Mouse (Mus musculus): ENCODE measurements at regions not wholly inside any gene's neighbourhood (a gene's known extent, or its start where the extent isn't known, plus 50 kb on each side); places are given as distances from the start of the nearest gene placed in this dataset.

GRCm38 (mm10) chr5:133487806-133488290 lies 611.7 kb upstream of the Castor2 start:
- no peak overlapping the region for H3K9ac ChIP-seq (ENCODE audit: low read length)
- no peaks in the 10 kb centered on the region; the same call in 1 of the 2 replicates for H3K4me1 ChIP-seq (ENCODE audit: control insufficient read depth, insufficient read depth, low read length)
- H3K27me3 ChIP-seq (ENCODE audit: control insufficient read depth, insufficient read depth, low read length): no peaks in the 10 kb centered on the region
- no peak overlapping the region for H3K4me3 ChIP-seq (replicated peaks; ENCODE audit: low read length)
- H3K36me3 ChIP-seq (ENCODE audit: control insufficient read depth, insufficient read depth, low read length): no peaks in the 10 kb centered on the region
- WGBS: 33% methylated on average over 5 of the region's 5 CpGs
- no peak overlapping the region for H3K4me2 ChIP-seq (ENCODE audit: low read depth, low read length)
- ATAC-seq (ENCODE audit: insufficient read depth, low FRiP score): no peak
- no peaks in the 10 kb centered on the region for H3K9me3 ChIP-seq (replicated peaks; ENCODE audit: control insufficient read depth, low read length)
- no peak overlapping the region for H3K27ac ChIP-seq (ENCODE audit: low read length)

- Histone ChIP-seq H3K9ac (ENCODE audit: low read length) (no peak overlapping the region), H3K4me3 (replicated peaks; ENCODE audit: low read length) (no peak overlapping the region), H3K27ac (ENCODE audit: low read length) (no peak overlapping the region), H3K27me3 (ENCODE audit: control insufficient read depth, insufficient read depth, low read length) (no peaks in the 10 kb centered on the region), H3K4me2 (ENCODE audit: low read depth, low read length) (no peak overlapping the region), H3K36me3 (ENCODE audit: control insufficient read depth, insufficient read depth, low read length) (no peaks in the 10 kb centered on the region), H3K9me3 (replicated peaks; ENCODE audit: control insufficient read depth, low read length) (no peaks in the 10 kb centered on the region), H3K4me1 (ENCODE audit: control insufficient read depth, insufficient read depth, low read length) (no peaks in the 10 kb centered on the region)
- WGBS: 63% methylated on average over 14 of the region's 14 CpGs
- ATAC-seq (ENCODE audit: insufficient read depth, low FRiP score): no peak
Observed at GRCm38 (mm10) chr5:133482291-133483086, 617.0 kb upstream of the Castor2 start.

- WGBS: 72% methylated on average over 6 of the region's 6 CpGs
- Histone ChIP-seq H3K27me3 (ENCODE audit: control insufficient read depth, insufficient read depth, low read length) (no peaks in the 10 kb centered on the region), H3K36me3 (ENCODE audit: control insufficient read depth, insufficient read depth, low read length) (no peaks in the 10 kb centered on the region), H3K9ac (ENCODE audit: low read length) (no peak overlapping the region), H3K4me3 (replicated peaks; ENCODE audit: low read length) (no peak overlapping the region), H3K4me2 (ENCODE audit: low read depth, low read length) (no peak overlapping the region), H3K27ac (ENCODE audit: low read length) (no peak overlapping the region), H3K4me1 (ENCODE audit: control insufficient read depth, insufficient read depth, low read length) (no peaks in the 10 kb centered on the region), H3K9me3 (replicated peaks; ENCODE audit: control insufficient read depth, low read length) (no peaks in the 10 kb centered on the region)
- no peak for ATAC-seq (ENCODE audit: insufficient read depth, low FRiP score)
Observed at GRCm38 (mm10) chr5:133479205-133479604, 620.3 kb upstream of the Castor2 start.

GRCm38 (mm10) chr5:133453349-133454049 lies 646.0 kb upstream of the Castor2 start:
- H3K4me1 ChIP-seq (ENCODE audit: control insufficient read depth, insufficient read depth, low read length): no peaks in the 10 kb centered on the region
- ATAC-seq (ENCODE audit: insufficient read depth, low FRiP score): no peak
- H3K9me3 ChIP-seq (replicated peaks; ENCODE audit: control insufficient read depth, low read length): no peaks in the 10 kb centered on the region
- no peaks in the 10 kb centered on the region for H3K36me3 ChIP-seq (ENCODE audit: control insufficient read depth, insufficient read depth, low read length)
- no peak overlapping the region for H3K9ac ChIP-seq (ENCODE audit: low read length)
- H3K27ac ChIP-seq (ENCODE audit: low read length): no peak overlapping the region
- H3K27me3 ChIP-seq (ENCODE audit: control insufficient read depth, insufficient read depth, low read length): no peaks in the 10 kb centered on the region
- 72% methylated on average over 7 of the region's 7 CpGs for WGBS
- H3K4me3 ChIP-seq (replicated peaks; ENCODE audit: low read length): no peak overlapping the region
- no peak overlapping the region for H3K4me2 ChIP-seq (ENCODE audit: low read depth, low read length)

GRCm38 (mm10) chr5:133449926-133450325 lies 649.6 kb upstream of the Castor2 start:
- 68% methylated on average over 3 of the region's 3 CpGs for whole genome bisulfite sequencing
- Histone ChIP-seq H3K9ac (ENCODE audit: low read length) (no peak overlapping the region), H3K9me3 (replicated peaks; ENCODE audit: control insufficient read depth, low read length) (no peaks in the 10 kb centered on the region), H3K27ac (ENCODE audit: low read length) (no peak overlapping the region), H3K27me3 (ENCODE audit: control insufficient read depth, insufficient read depth, low read length) (no peaks in the 10 kb centered on the region), H3K4me1 (ENCODE audit: control insufficient read depth, insufficient read depth, low read length) (no peaks in the 10 kb centered on the region), H3K4me3 (replicated peaks; ENCODE audit: low read length) (no peak overlapping the region), H3K36me3 (ENCODE audit: control insufficient read depth, insufficient read depth, low read length) (no peaks in the 10 kb centered on the region), H3K4me2 (ENCODE audit: low read depth, low read length) (no peak overlapping the region)
- ATAC-seq (ENCODE audit: insufficient read depth, low FRiP score): no peak

GRCm38 (mm10) chr5:133400826-133401225 lies 698.7 kb upstream of the Castor2 start:
- no peaks in the 10 kb centered on the region for H3K36me3 ChIP-seq (ENCODE audit: control insufficient read depth, insufficient read depth, low read length)
- no peak overlapping the region for H3K9ac ChIP-seq (ENCODE audit: low read length)
- ATAC-seq (ENCODE audit: insufficient read depth, low FRiP score): no peak
- H3K27me3 ChIP-seq (ENCODE audit: control insufficient read depth, insufficient read depth, low read length): no peaks in the 10 kb centered on the region
- 65% methylated on average over 1 of the region's 1 CpGs for WGBS
- no peaks in the 10 kb centered on the region for H3K9me3 ChIP-seq (replicated peaks; ENCODE audit: control insufficient read depth, low read length)
- H3K4me3 ChIP-seq (replicated peaks; ENCODE audit: low read length): no peak overlapping the region
- no peaks in the 10 kb centered on the region for H3K4me1 ChIP-seq (ENCODE audit: control insufficient read depth, insufficient read depth, low read length)
- H3K27ac ChIP-seq (ENCODE audit: low read length): no peak overlapping the region
- H3K4me2 ChIP-seq (ENCODE audit: low read depth, low read length): no peak overlapping the region

GRCm38 (mm10) chr5:133389896-133390295 lies 709.6 kb upstream of the Castor2 start:
- H3K27ac ChIP-seq (ENCODE audit: low read length): no peak overlapping the region
- H3K4me2 ChIP-seq (ENCODE audit: low read depth, low read length): no peak overlapping the region
- no peaks in the 10 kb centered on the region for H3K9me3 ChIP-seq (replicated peaks; ENCODE audit: control insufficient read depth, low read length)
- no peaks in the 10 kb centered on the region for H3K36me3 ChIP-seq (ENCODE audit: control insufficient read depth, insufficient read depth, low read length)
- no peak overlapping the region for H3K4me3 ChIP-seq (replicated peaks; ENCODE audit: low read length)
- no peak for ATAC-seq (ENCODE audit: insufficient read depth, low FRiP score)
- WGBS: 78% methylated on average over 4 of the region's 4 CpGs
- no peaks in the 10 kb centered on the region for H3K4me1 ChIP-seq (ENCODE audit: control insufficient read depth, insufficient read depth, low read length)
- no peaks in the 10 kb centered on the region for H3K27me3 ChIP-seq (ENCODE audit: control insufficient read depth, insufficient read depth, low read length)
- H3K9ac ChIP-seq (ENCODE audit: low read length): no peak overlapping the region

GRCm38 (mm10) chr5:133389023-133389840 lies 710.3 kb upstream of the Castor2 start:
- no peak overlapping the region for H3K9ac ChIP-seq (ENCODE audit: low read length)
- H3K4me3 ChIP-seq (replicated peaks; ENCODE audit: low read length): no peak overlapping the region
- 77% methylated on average over 6 of the region's 6 CpGs for WGBS
- no peak overlapping the region for H3K4me2 ChIP-seq (ENCODE audit: low read depth, low read length)
- no peaks in the 10 kb centered on the region for H3K4me1 ChIP-seq (ENCODE audit: control insufficient read depth, insufficient read depth, low read length)
- H3K9me3 ChIP-seq (replicated peaks; ENCODE audit: control insufficient read depth, low read length): no peaks in the 10 kb centered on the region
- H3K27me3 ChIP-seq (ENCODE audit: control insufficient read depth, insufficient read depth, low read length): no peaks in the 10 kb centered on the region
- H3K27ac ChIP-seq (ENCODE audit: low read length): no peak overlapping the region
- no peaks in the 10 kb centered on the region for H3K36me3 ChIP-seq (ENCODE audit: control insufficient read depth, insufficient read depth, low read length)
- ATAC-seq (ENCODE audit: insufficient read depth, low FRiP score): no peak
